Mouse (Mus musculus) skeletal muscle tissue, adult 2 months (tissue): ENCODE measurements around the gene Rcn3.

Source experiments
- DNase-seq: peaks from one replicate; pipeline ENCODE4 v3.0.0-alpha.2; 2012; ENCODE audit warnings: low read depth, low spot score

Gene Rcn3

GRCm38 (mm10) chr7:45073949-45074348 lies 18.1 kb downstream of the Rcn3 start:
- DNase-seq: no peak

- DNase-seq: no peak
Observed at GRCm38 (mm10) chr7:45073171-45073707, 18.8 kb downstream of the Rcn3 start.

- DNase-seq: no peak
Observed at GRCm38 (mm10) chr7:45072230-45072629, 19.8 kb downstream of the Rcn3 start.

- DNase-seq: no peak
Observed at GRCm38 (mm10) chr7:45069671-45070070, 22.4 kb downstream of the Rcn3 start.

- no peak for DNase-seq
Observed at GRCm38 (mm10) chr7:45068000-45068318, 24.1 kb downstream of the Rcn3 start.

- no peak for DNase-seq
Observed at GRCm38 (mm10) chr7:45067190-45067999, 24.6 kb downstream of the Rcn3 start.

- DNase-seq: peak; percentile 96
Observed at GRCm38 (mm10) chr7:45062239-45062835, 29.7 kb downstream of the Rcn3 start, which contains the start of the genes Nosip and Prrg2. Gene Nosip (plus strand): TSS chr7:45062429. Gene Prrg2 (minus strand): TSS chr7:45062677.

- DNase-seq: no peak
Observed at GRCm38 (mm10) chr7:45061532-45062075, 30.4 kb downstream of the Rcn3 start.

- DNase-seq: no peak
Observed at GRCm38 (mm10) chr7:45060632-45061122, 31.3 kb downstream of the Rcn3 start.

- no peak for DNase-seq
Observed at GRCm38 (mm10) chr7:45058607-45059571, 33.1 kb downstream of the Rcn3 start.

- DNase-seq: no peak
Observed at GRCm38 (mm10) chr7:45056972-45057348, 35.1 kb downstream of the Rcn3 start.

GRCm38 (mm10) chr7:45056329-45056971 lies 35.6 kb downstream of the Rcn3 start:
- no peak for DNase-seq

- DNase-seq: peak; percentile 97
Observed at GRCm38 (mm10) chr7:45053931-45054510, 38.0 kb downstream of the Rcn3 start.

GRCm38 (mm10) chr7:45053117-45053930 lies 38.7 kb downstream of the Rcn3 start:
- peak; percentile 83 for DNase-seq

GRCm38 (mm10) chr7:45052862-45053116 lies 39.2 kb downstream of the Rcn3 start, which contains the start of gene Prr12:
Gene Prr12 (minus strand): TSS chr7:45052881.
- DNase-seq: no peak

GRCm38 (mm10) chr7:45052181-45052861 lies 39.7 kb downstream of the Rcn3 start:
- DNase-seq: no peak

- no peak for DNase-seq
Observed at GRCm38 (mm10) chr7:45051601-45051974, 40.4 kb downstream of the Rcn3 start.

GRCm38 (mm10) chr7:45050945-45051600 lies 40.9 kb downstream of the Rcn3 start:
- peak; percentile 80 for DNase-seq
